Mouse (Mus musculus): Measurements from ENCODE around the gene Kcna7.

DNA sequence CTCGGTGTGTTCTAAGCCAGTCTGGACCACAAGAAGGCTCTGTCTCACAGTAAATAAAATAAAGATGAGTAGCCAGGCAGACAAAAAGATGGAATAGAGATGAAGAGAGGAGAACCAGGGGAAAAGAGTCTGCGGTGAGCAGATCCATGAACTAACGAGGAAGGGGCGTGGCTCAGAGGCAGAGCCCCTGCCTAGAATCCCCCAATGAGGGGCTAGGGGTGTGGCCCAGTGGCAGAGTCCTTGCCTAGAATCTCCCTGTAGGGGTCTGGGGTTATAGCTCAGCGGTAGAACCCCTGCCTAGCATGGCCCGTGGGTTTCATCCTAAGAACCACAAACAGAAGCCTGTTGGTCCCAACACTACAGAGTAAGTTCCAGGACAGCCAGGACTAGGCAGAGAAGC, 31.6 kb downstream of the Kcna7 start:
- TF ChIP-seq CTCF (IDR thresholded peaks at IDR 0.05; ENCODE audit: control insufficient read depth, insufficient read depth, low read length) (no peak), POLR2A (IDR thresholded peaks at IDR 0.05; ENCODE audit: borderline replicate concordance, control insufficient read depth, low read depth, low read length) (no peak)
